Mouse (Mus musculus) kidney, adult 9 months (tissue): Measurements from ENCODE around the gene Gm49425.
A peak's percentile ranks its signal among the peaks of the same experiment; 100 is the strongest.

Source experiments
- DNase-seq: peaks from one replicate; pipeline ENCODE4 v3.0.0; 2022

The Gm49425 gene

DNA sequence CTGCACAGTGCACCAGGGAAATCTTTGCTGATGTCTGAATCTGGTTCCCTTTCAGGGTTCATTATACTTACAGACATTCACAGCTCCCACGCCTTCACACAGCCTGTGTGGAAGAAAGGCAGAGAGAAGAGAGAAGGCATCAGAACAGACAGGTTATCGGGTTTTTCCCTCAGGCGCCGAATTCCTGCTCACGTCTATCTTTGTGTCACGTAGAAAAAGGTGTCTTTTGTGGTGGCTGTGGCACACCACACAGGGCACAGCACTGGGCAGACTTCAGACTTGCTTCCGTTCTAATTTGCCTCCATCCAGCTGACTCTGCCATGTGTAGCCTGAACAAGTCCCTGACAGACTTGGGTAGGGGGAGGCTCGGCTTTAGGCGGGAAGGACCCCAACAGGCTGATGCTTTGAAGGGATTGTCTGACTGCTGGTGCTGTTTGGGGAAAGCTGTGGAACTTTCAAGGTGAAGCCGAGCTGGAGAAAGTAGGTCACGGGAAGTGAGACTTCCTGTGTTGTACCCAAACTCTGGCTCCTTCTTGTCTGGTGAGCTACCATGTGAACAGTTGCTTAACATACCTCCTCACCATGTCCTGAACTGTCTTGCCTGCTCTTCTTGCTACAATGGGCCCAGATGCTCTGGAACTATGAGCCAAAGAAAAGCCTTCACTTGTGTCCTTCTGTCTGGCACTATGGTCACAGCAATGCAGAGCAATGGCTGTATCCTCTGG, 31.0 kb downstream of the Gm49425 start:
- no peak for DNase-seq

DNA sequence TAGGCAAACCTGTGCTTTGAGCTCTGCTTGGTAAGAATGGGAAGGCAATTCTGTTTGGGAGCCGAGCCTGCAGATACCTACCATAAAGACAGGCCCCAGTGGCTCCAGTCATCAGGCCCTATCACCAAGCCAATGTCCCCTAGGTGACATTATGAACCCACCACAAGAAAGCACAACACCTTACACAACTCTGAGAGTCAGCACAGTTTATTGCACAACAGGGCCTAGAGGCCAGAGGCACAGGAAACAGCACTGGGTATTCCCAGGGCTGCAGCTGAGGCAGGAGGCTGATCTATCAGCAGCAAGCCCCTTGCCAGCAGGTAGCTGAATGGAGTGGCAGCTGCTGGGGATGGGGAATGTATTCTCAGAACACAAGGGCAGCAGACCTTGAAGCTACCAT, 32.1 kb downstream of the Gm49425 start:
- DNase-seq, result no peak

DNA sequence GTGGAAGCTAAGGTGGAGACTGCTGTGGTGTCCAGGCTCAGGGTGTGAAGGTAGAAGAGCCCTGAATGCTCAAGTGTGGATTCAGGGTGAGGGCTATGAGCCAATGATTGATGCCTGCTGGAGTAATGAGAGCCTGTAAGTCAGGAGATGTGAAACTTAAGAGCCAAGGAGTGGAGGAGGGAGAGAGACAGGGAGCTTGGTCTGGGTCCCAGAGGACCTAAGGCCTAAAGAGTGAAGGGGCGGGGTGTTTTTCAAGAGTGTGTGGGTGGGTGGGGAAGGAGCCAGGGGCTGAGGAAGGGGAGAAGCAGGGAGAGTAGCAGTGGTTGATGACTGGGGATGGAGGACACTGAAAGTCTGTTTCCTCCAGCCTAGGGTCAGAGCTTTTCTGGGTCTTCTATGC, 33.4 kb downstream of the Gm49425 start:
- DNase-seq, result no peak

DNA sequence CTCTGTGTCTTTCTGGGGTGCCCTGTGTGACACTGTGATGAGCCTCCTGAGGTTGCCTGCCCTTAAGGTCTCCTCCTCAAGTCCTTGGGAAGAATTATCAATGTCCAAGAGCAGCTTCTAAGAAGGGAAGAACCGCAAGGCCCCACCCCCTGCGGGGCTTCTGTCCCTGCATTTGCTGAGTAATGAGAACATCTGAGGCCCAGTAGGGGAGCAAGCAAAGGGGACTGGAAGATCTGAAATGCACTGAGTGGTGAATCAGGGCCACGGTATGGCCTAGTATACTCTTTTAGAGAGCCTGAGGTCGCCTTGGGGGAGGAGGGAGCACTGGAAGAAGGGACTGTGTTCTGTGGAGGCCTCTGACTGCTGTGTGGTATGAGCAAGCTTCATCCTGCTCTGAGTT, 35.0 kb downstream of the Gm49425 start:
- DNase-seq, result no peak

DNA sequence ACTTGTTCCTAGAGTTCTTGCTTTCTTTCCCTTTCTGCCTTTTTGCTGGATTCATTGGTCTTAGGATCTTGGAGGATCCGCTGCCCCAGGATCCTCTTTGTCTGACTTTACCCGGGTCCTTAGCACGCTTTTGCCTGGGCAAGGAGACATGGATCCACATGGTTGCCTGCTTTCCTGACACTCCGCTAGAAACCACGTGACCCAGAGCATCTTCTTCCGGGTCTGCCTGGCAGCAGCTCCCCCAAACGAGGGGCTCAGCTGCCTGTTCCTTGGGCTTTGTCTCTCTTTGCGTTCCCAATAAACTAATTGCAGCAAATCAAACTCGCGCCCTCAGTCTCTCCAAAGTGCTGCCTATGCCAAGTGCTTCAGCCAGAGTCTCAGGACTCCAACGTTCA, 37.4 kb downstream of the Gm49425 start:
- DNase-seq, result no peak

GRCm38 (mm10) chr15:101479007-101479665, 37.9 kb downstream of the Gm49425 start:
- peak; percentile 20 for DNase-seq

DNA sequence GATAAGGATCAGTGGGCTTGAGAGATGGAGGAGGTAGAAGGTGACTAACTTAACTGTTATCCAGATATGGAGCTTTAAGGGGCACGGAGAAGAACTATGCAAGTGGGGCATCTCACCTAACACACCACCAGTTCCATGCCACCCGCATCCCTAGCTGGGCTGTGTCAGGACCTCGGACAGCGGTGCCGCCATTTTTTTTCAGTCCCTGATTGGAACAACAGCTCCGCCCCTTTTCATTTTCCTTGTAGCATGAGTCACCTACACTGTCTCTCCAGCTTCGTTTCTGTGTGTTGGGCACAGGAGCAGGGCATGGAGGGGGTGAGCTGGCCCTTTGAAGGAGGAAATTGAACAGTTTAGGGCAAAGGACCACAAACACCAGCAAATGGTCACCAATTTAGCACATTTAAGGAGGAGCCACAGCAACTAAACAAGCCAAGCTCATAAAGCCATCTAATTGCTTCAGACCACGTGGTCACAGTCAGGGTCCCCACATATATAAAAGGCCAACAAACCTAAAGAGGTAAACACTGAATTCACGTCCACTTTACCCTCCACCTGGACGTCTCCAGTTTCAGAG, 44.0 kb downstream of the Gm49425 start, which contains the start of gene Krt86:
TSS of gene Krt86 (plus strand) at position 527 of the 577 bp plus-strand sequence.
- no peak for DNase-seq

DNA sequence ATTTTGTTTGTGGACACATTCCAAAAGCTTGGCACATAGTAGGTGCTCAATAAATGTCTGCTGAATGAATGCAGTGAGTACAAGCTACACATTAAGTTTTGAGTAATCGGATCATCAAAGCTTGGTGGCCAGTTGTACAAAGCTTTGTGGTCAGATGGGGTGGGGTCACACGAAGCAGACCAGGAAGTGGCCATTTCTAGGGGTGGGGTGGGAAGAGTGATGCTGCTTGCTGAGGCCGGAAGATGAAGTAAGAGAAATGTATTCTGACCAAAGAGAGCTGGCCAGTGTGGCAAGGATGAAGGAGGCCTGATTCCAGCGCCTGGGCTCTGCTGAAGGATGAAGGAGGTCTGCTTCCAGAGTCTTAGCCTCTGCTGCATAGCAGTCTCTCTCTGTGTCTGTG, 48.0 kb downstream of the Gm49425 start:
- no peak for DNase-seq
